Mouse (Mus musculus) forebrain, embryonic 11.5 days (tissue): ENCODE data around the gene Fbxw5. TPM values are rescaled to one million over a fixed set of nuclear protein-coding genes. Genes with fewer than 3 reads are reported as not detected.

Experiments used
- ATAC-seq: fragments of 200-750 bp; cut with Nextera tagmentation; replicated peaks from 2 replicates; pipeline ENCODE4 v1.8.0; 2017; ENCODE audit warnings: moderate TSS enrichment; ENCODE audit not compliant: low FRiP score
- DNase-seq: peaks from one replicate; pipeline ENCODE4 v3.0.0-alpha.2; 2017; ENCODE audit warnings: low spot score
- H3K27ac ChIP-seq: fragments of 300-500 bp; sonication (generic); 2 replicates; pipeline ENCODE4 v1.5.1; 2014; ENCODE audit warnings: low read depth, low read length
- H3K27me3 ChIP-seq: fragments of 300-500 bp; sonication (generic); 2 replicates; pipeline ENCODE4 v1.6.1; 2014; ENCODE audit warnings: mild to moderate bottlenecking, low read length, mixed read lengths; ENCODE audit not compliant: control insufficient read depth, insufficient read depth
- H3K36me3 ChIP-seq: fragments of 300-500 bp; sonication (generic); 2 replicates; pipeline ENCODE4 v1.6.1; 2014; ENCODE audit warnings: mild to moderate bottlenecking, low read length, moderate library complexity, mixed read lengths; ENCODE audit not compliant: control insufficient read depth, insufficient read depth
- H3K4me1 ChIP-seq: fragments of 300-500 bp; sonication (generic); replicated peaks from 2 replicates; pipeline ENCODE4 v1.6.1; 2014; ENCODE audit warnings: low read length, mixed read lengths; ENCODE audit not compliant: control insufficient read depth, insufficient read depth
- H3K4me2 ChIP-seq: fragments of 300-500 bp; sonication (generic); 2 replicates; pipeline ENCODE4 v1.6.1; 2014; ENCODE audit warnings: low read depth, mild to moderate bottlenecking, low read length, moderate library complexity, mixed read lengths; ENCODE audit not compliant: severe bottlenecking
- H3K4me3 ChIP-seq: fragments of 300-500 bp; sonication (generic); 2 replicates; pipeline ENCODE4 v1.5.1; 2014; ENCODE audit warnings: low read depth, low read length
- H3K9ac ChIP-seq: fragments of 300-500 bp; sonication (generic); 2 replicates; pipeline ENCODE4 v1.6.1; 2014; ENCODE audit warnings: low read length
- H3K9me3 ChIP-seq: fragments of 300-500 bp; sonication (generic); 2 replicates; pipeline ENCODE4 v1.6.1; 2016; ENCODE audit warnings: low read length, mixed read lengths; ENCODE audit not compliant: control insufficient read depth
- WGBS: fragments of 180-500 bp; shearing (Covaris S2); extraction: QIAGEN DNeasy Blood & Tissue Kit; methylation state at CpG from one replicate; pipeline ENCODE4 v1.1.7; 2014; 5-methylcytosine and 5-hydroxymethylcytosine counted together
- polyA plus RNA-seq: library from polyadenylated mRNA; unstranded; fragments of >200 nt; fragmentation: Nextera tagmentation; extraction: Ambion mirVana; gene quantifications from 2 replicates; pipeline ENCODE4 v1.2.1, GENCODE M21; 2014

The Fbxw5 gene
- polyA plus RNA-seq, 1 experiment from 2014 or later, result 96.1 TPM

GRCm38 (mm10) chr2:25469969-25470368 lies 30.6 kb upstream of the Fbxw5 start, which contains the start of gene Ptgds:
TSS of gene Ptgds (minus strand) at chr2:25470046.
- no peaks in the 10 kb centered on the region for H3K36me3 ChIP-seq
- no peak within 1 kb of the TSS for H3K9ac ChIP-seq
- H3K9me3 ChIP-seq, result no peaks in the 10 kb centered on the region
- H3K4me2 ChIP-seq, result no peak within 1 kb of the TSS
- no peaks in the 10 kb centered on the region for H3K27me3 ChIP-seq
- no peaks in the 10 kb centered on the region for H3K4me1 ChIP-seq
- no peak within 1 kb of the TSS for H3K27ac ChIP-seq
- ATAC-seq (no peak), DNase-seq (no peak)
- 67% methylated on average over 6 of the region's 6 CpGs for WGBS
- no peak within 1 kb of the TSS for H3K4me3 ChIP-seq

- 79% methylated on average over 2 of the region's 2 CpGs for WGBS
- no peak overlapping the region for H3K27ac ChIP-seq
- ATAC-seq, result no peak
- H3K27me3 ChIP-seq, result no peaks in the 10 kb centered on the region
- H3K36me3 ChIP-seq, result no peaks in the 10 kb centered on the region
- H3K4me1 ChIP-seq, result no peaks in the 10 kb centered on the region
- no peak overlapping the region for H3K4me2 ChIP-seq
- no peaks in the 10 kb centered on the region for H3K9me3 ChIP-seq
- DNase-seq, result no peak
- H3K4me3 ChIP-seq, result no peak overlapping the region
- H3K9ac ChIP-seq, result no peak overlapping the region
Measured at GRCm38 (mm10) chr2:25472550-25472949, 28.0 kb upstream of the Fbxw5 start.

GRCm38 (mm10) chr2:25477541-25477940 lies 23.0 kb upstream of the Fbxw5 start:
- ATAC-seq, result no peak
- H3K4me1 ChIP-seq, result no peaks in the 10 kb centered on the region
- no peak overlapping the region for H3K4me2 ChIP-seq
- no peak overlapping the region for H3K27ac ChIP-seq
- no peaks in the 10 kb centered on the region for H3K36me3 ChIP-seq
- DNase-seq, result no peak
- no peaks in the 10 kb centered on the region for H3K9me3 ChIP-seq
- H3K27me3 ChIP-seq, result no peaks in the 10 kb centered on the region
- H3K4me3 ChIP-seq, result no peak overlapping the region
- no peak overlapping the region for H3K9ac ChIP-seq
- WGBS, result 89% methylated on average over 8 of the region's 8 CpGs

- H3K9ac ChIP-seq, result no peak overlapping the region
- DNase-seq (no peak), ATAC-seq (no peak)
- H3K27ac ChIP-seq, result no peak overlapping the region
- no peaks in the 10 kb centered on the region for H3K36me3 ChIP-seq
- H3K27me3 ChIP-seq, result no peaks in the 10 kb centered on the region
- WGBS, result 95% methylated on average over 3 of the region's 3 CpGs
- no peaks in the 10 kb centered on the region for H3K4me1 ChIP-seq
- no peaks in the 10 kb centered on the region for H3K9me3 ChIP-seq
- H3K4me3 ChIP-seq, result no peak overlapping the region
- no peak overlapping the region for H3K4me2 ChIP-seq
Measured at GRCm38 (mm10) chr2:25477967-25478675, 22.4 kb upstream of the Fbxw5 start.

GRCm38 (mm10) chr2:25479551-25480311 lies 20.8 kb upstream of the Fbxw5 start:
- Histone ChIP-seq H3K9me3 (no peaks in the 10 kb centered on the region), H3K4me2 (no peak overlapping the region), H3K4me3 (no peak overlapping the region), H3K27ac (no peak overlapping the region), H3K9ac (no peak overlapping the region), H3K27me3 (no peaks in the 10 kb centered on the region), H3K4me1 (no peaks in the 10 kb centered on the region), H3K36me3 (no peaks in the 10 kb centered on the region)
- DNase-seq, result no peak
- 76% methylated on average over 10 of the region's 10 CpGs for WGBS
- no peak for ATAC-seq

GRCm38 (mm10) chr2:25480541-25480940 lies 20.0 kb upstream of the Fbxw5 start:
- no peaks in the 10 kb centered on the region for H3K4me1 ChIP-seq
- H3K9me3 ChIP-seq, result no peaks in the 10 kb centered on the region
- no peaks in the 10 kb centered on the region for H3K36me3 ChIP-seq
- ATAC-seq (no peak), DNase-seq (no peak)
- H3K9ac ChIP-seq, result no peak overlapping the region
- no peak overlapping the region for H3K27ac ChIP-seq
- WGBS, result 83% methylated on average over 1 of the region's 1 CpGs
- no peaks in the 10 kb centered on the region for H3K27me3 ChIP-seq
- H3K4me3 ChIP-seq, result no peak overlapping the region
- no peak overlapping the region for H3K4me2 ChIP-seq

- Histone ChIP-seq H3K9ac (no peak overlapping the region), H3K27me3 (no peaks in the 10 kb centered on the region), H3K36me3 (no peaks in the 10 kb centered on the region), H3K4me3 (no peak overlapping the region), H3K4me1 (no peaks in the 10 kb centered on the region), H3K9me3 (no peaks in the 10 kb centered on the region), H3K27ac (no peak overlapping the region), H3K4me2 (no peak overlapping the region)
- ATAC-seq, result no peak
- DNase-seq, result no peak
- 27% methylated on average over 7 of the region's 7 CpGs for WGBS
Measured at GRCm38 (mm10) chr2:25482969-25483368, 17.6 kb upstream of the Fbxw5 start.

GRCm38 (mm10) chr2:25484901-25485647 lies 15.5 kb upstream of the Fbxw5 start:
- no peak overlapping the region for H3K9ac ChIP-seq
- ATAC-seq, result no peak
- no peak overlapping the region for H3K27ac ChIP-seq
- H3K4me2 ChIP-seq, result no peak overlapping the region
- no peaks in the 10 kb centered on the region for H3K36me3 ChIP-seq
- no peaks in the 10 kb centered on the region for H3K27me3 ChIP-seq
- WGBS, result 72% methylated on average over 11 of the region's 11 CpGs
- H3K4me1 ChIP-seq, result no peaks in the 10 kb centered on the region
- H3K4me3 ChIP-seq, result no peak overlapping the region
- no peaks in the 10 kb centered on the region for H3K9me3 ChIP-seq
- DNase-seq, result no peak
